Mouse (Mus musculus): Measurements from ENCODE around the gene Nipal4.

Gene Nipal4

GRCm38 (mm10) chr11:46157462-46157861, 8.8 kb downstream of the Nipal4 start:
- DNase-seq: no peak

GRCm38 (mm10) chr11:46156945-46157344, 9.4 kb downstream of the Nipal4 start:
- no peak for DNase-seq

GRCm38 (mm10) chr11:46146619-46147018, 19.7 kb downstream of the Nipal4 start:
- no peak for DNase-seq

- DNase-seq: no peak
These were observed 21.0 kb downstream of the Nipal4 start for GRCm38 (mm10) chr11:46145163-46145875.

- no peak for DNase-seq
These were observed 23.0 kb downstream of the Nipal4 start for GRCm38 (mm10) chr11:46143342-46143741.

- DNase-seq: no peak
These were observed 31.4 kb downstream of the Nipal4 start for GRCm38 (mm10) chr11:46134899-46135298.

GRCm38 (mm10) chr11:46131022-46131986, 35.0 kb downstream of the Nipal4 start:
- DNase-seq: no peak

GRCm38 (mm10) chr11:46128548-46128945, 37.8 kb downstream of the Nipal4 start:
- DNase-seq: peak; percentile 81

GRCm38 (mm10) chr11:46127621-46128547, 38.4 kb downstream of the Nipal4 start:
- DNase-seq: peak; percentile 78

GRCm38 (mm10) chr11:46126827-46127410, 39.4 kb downstream of the Nipal4 start:
- DNase-seq: no peak

GRCm38 (mm10) chr11:46126317-46126716, 40.0 kb downstream of the Nipal4 start:
- DNase-seq: no peak

- no peak for DNase-seq
These were observed 40.5 kb downstream of the Nipal4 start for GRCm38 (mm10) chr11:46125835-46126229.

- DNase-seq: no peak
These were observed 41.0 kb downstream of the Nipal4 start for GRCm38 (mm10) chr11:46125093-46125834.

- no peak for DNase-seq
These were observed 42.9 kb downstream of the Nipal4 start for GRCm38 (mm10) chr11:46123328-46123866.

- DNase-seq: no peak
These were observed 43.4 kb downstream of the Nipal4 start for GRCm38 (mm10) chr11:46122875-46123274.

GRCm38 (mm10) chr11:46121666-46122065, 44.6 kb downstream of the Nipal4 start:
- DNase-seq: no peak

- no peak for DNase-seq
These were observed 46.2 kb downstream of the Nipal4 start for GRCm38 (mm10) chr11:46120084-46120483.

- no peak for DNase-seq
These were observed 46.7 kb downstream of the Nipal4 start for GRCm38 (mm10) chr11:46119624-46120023.

- DNase-seq: no peak
These were observed 49.8 kb downstream of the Nipal4 start for GRCm38 (mm10) chr11:46116510-46116909.

GRCm38 (mm10) chr11:46115411-46116173, 50.7 kb downstream of the Nipal4 start:
- peak; percentile 59 for DNase-seq

All from kidney, postnatal 10 days (tissue).